Mouse (Mus musculus) heart, adult 10 weeks (tissue): ENCODE data around the gene Defa33. TPM values are rescaled to one million over a fixed set of nuclear protein-coding genes. Genes with fewer than 3 reads are reported as not detected.

Experiments
- polyA plus RNA-seq: library from polyadenylated mRNA; stranded (reverse); fragments of 350-450 nt; fragmentation: Illumina TruSeq; extraction: RNeasy Lipid Tissue Mini Kit (QIAGEN cat#74804); gene quantifications from one replicate; pipeline ENCODE4 v1.2.3, GENCODE M21; 2014; ENCODE audit warnings: low read depth, low replicate concordance

Gene Defa33
- not detected for polyA plus RNA-seq

DNA sequence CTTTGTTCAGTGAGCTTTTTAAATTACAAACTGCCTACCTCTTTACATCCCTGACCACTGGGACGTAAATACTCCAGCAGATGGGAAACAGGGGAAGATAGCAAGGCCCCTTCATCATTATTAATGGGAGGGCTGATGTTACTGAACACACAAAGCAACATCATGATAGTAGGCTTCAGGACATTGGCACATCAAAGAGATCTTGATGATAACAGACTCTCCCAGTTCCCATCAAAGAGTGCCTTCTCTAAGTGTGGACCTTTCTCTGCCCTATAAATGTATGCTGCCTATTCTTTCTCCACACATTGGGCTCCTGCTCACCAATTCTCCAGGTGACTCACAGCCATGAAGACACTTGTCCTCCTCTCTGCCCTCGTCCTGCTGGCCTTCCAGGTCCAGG, at the start of gene Defa33:
TSS of gene Defa33 (plus strand) at position 301 of the 400 bp plus-strand sequence.

DNA sequence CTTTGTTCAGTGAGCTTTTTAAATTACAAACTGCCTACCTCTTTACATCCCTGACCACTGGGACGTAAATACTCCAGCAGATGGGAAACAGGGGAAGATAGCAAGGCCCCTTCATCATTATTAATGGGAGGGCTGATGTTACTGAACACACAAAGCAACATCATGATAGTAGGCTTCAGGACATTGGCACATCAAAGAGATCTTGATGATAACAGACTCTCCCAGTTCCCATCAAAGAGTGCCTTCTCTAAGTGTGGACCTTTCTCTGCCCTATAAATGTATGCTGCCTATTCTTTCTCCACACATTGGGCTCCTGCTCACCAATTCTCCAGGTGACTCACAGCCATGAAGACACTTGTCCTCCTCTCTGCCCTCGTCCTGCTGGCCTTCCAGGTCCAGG, 13.4 kb upstream of the Defa33 start, which contains the start of gene Defa2:
TSS of gene Defa2 (plus strand) at position 301 of the 400 bp plus-strand sequence.

DNA sequence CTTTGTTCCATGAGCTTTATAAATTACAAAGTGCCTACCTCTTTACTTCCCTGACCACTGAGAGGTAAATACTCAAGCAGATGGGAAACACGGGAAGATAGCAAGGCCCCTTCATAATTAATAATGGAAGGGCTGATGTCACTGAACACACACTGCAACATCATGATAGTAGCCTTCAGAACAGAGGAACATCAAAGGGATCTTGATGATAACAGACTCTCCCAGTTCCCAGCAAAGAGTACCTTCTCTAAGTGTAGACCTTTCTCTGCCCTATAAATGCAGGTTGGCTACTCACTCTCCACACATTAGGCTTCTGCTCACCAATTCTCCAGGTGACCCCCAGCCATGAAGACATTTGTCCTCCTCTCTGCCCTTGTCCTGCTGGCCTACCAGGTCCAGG, 35.5 kb downstream of the Defa33 start, which contains the start of gene Defa36:
TSS of gene Defa36 (plus strand) at position 301 of the 400 bp plus-strand sequence.

Other genes starting within 250 kb of the Defa33 start
- not detected for gene Defa22, start 229.5 kb upstream of the Defa33 start, polyA plus RNA-seq
- gene Defa31, start 200.2 kb upstream of the Defa33 start, polyA plus RNA-seq = not detected
- gene Gm15293, start 190.2 kb upstream of the Defa33 start, polyA plus RNA-seq = not detected
- gene Gm15292, start 142.1 kb upstream of the Defa33 start, polyA plus RNA-seq = not detected
- not detected for gene Defa27, start 76.3 kb upstream of the Defa33 start, polyA plus RNA-seq
- gene Defa29, start 64.8 kb upstream of the Defa33 start, polyA plus RNA-seq = not detected
- not detected for gene Defa2, start 13.3 kb upstream of the Defa33 start, polyA plus RNA-seq
- not detected for gene Defa36, start 35.6 kb downstream of the Defa33 start, polyA plus RNA-seq
- 2.2 TPM for gene Gm7849, start 64.7 kb downstream of the Defa33 start, polyA plus RNA-seq
- gene Defa20, start 117.4 kb downstream of the Defa33 start, polyA plus RNA-seq = not detected
- not detected for gene Defa32, start 137.2 kb downstream of the Defa33 start, polyA plus RNA-seq
- gene Defa37, start 173.6 kb downstream of the Defa33 start, polyA plus RNA-seq = not detected
- gene Defa28, start 191.2 kb downstream of the Defa33 start, polyA plus RNA-seq = not detected
- gene Gm7861, start 202.7 kb downstream of the Defa33 start, polyA plus RNA-seq = not detected
- not detected for gene Defa26, start 226.4 kb downstream of the Defa33 start, polyA plus RNA-seq